Mouse (Mus musculus): ENCODE results near the gene Gm8024.
"Not testable (repeated sequence)": the region's sequence is repeated elsewhere in the genome, so short reads cannot be mapped to it uniquely, and the experiment has no call there.

The Gm8024 gene

DNA sequence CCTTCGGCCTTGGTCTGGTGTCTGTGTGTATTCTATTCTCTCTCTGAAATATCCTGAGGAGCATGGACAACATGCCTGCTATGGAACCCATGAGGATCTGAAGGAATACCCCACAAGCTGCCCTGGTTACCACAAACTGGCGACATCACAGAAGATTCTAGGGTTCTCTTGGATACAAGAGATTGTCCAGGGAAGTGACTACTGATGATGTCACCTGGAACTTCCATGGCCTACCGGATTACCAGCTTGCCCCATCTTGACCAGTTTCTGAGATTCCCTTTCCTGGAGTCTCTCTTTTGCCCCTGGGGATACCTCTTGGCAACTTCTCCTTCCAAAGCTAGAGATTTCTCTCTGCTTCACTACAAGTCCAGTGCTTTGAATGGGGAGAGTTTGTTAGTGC lies at the start of gene Gm8024:
Gene Gm8024, minus strand, starts transcription at position 101 of the 400 bp plus-strand sequence.
- not testable (repeated sequence) for DNase-seq (ENCODE audit: low spot score)

- peak; percentile 11 for DNase-seq (ENCODE audit: low spot score)
Observed at GRCm38 (mm10) chr14:42543170-42543701, 19.2 kb upstream of the Gm8024 start.

DNA sequence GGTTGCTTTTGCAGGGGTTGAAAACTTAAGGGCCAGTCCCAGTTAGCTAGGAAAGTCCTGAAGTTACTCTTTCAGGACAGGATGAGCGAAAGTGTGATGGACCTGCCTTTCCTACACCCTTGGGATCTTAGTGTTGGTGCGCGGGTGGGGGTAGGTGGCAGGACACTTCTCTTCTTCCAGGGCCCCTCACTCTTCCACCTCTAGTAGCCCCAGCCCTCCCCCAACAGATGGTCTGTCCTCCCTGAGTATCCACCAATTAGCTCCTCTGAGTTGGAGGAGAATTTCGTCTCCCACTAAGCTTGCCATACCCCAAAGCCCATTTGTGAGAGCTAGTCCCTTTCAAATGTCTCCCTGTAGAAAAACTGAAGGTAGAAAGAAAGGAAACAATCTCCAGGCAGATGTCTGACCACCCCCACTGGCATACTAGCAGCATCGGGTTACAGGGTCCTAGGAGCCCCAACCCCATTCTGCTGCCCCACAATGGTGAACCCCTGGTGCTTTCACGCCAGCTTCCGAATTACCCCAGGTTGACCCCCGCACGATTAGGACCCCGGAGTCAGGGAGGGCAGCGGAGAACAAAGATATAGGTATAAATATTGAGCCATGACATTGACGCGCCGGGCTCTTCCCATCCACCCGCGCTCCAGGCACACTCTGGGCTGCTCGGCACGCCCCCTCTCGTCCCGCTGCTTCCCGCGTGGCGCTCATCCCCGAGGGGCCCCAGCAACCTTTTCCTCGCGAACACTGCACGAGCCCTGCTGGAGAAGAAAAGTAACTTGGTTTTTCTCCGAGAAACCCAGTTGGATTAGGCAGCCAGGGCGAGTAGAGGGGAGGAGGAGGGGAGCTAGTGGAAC lies 18.5 kb upstream of the Gm8024 start:
- DNase-seq (ENCODE audit: low spot score), result not testable (repeated sequence)

DNA sequence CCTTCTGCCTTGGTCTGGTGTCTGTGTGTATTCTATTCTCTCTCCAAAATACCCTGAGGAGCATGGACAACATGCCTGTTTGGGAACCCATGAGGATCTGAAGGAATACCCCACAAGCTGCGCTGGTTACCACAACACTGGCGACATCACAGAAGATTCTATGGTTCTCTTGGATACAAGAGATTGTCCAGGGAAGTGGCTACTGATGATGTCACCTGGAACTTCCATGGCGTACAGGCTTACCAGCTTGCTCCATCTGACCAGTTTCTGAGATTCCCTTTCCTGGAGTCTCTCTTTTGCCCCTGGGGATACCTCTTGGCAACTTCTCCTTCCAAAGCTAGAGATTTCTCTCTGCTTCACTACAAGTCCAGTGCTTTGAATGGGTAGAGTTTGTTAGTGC lies 21.8 kb downstream of the Gm8024 start, which contains the start of gene Gm8020:
Gene Gm8020, minus strand, starts transcription at position 101 of the 400 bp plus-strand sequence.
- DNase-seq (ENCODE audit: low spot score), result not testable (repeated sequence)

All from urinary bladder, postnatal 14 days (tissue).